Mouse (Mus musculus) forebrain, embryonic 10.5 days (tissue): ENCODE results near the gene Exoc6. TPM values are rescaled to one million over a fixed set of nuclear protein-coding genes. Genes with fewer than 3 reads are reported as not detected.

Experiments used
- DNase-seq: peaks from one replicate; pipeline ENCODE4 v3.0.0-alpha.2; 2017; ENCODE audit warnings: low spot score; ENCODE audit errors: extremely low spot score
- H3K27ac ChIP-seq: fragments of 300-500 bp; sonication (generic); 2 replicates; pipeline ENCODE4 v1.5.1; 2016; ENCODE audit warnings: mild to moderate bottlenecking
- H3K27me3 ChIP-seq: fragments of 300-500 bp; sonication (generic); 2 replicates; pipeline ENCODE4 v1.6.1; 2016; ENCODE audit warnings: mild to moderate bottlenecking; ENCODE audit not compliant: poor library complexity, severe bottlenecking
- H3K36me3 ChIP-seq: fragments of 300-500 bp; sonication (generic); replicated peaks from 2 replicates; pipeline ENCODE4 v1.6.1; 2016; ENCODE audit warnings: mild to moderate bottlenecking, moderate library complexity
- H3K4me1 ChIP-seq: fragments of 300-500 bp; sonication (generic); 2 replicates; pipeline ENCODE4 v1.6.1; 2016
- H3K4me3 ChIP-seq: fragments of 300-500 bp; sonication (generic); 2 replicates; pipeline ENCODE4 v1.5.1; 2016; ENCODE audit warnings: mild to moderate bottlenecking, moderate library complexity
- H3K9me3 ChIP-seq: fragments of 300-500 bp; sonication (generic); 2 replicates; pipeline ENCODE4 v1.6.1; 2016; ENCODE audit warnings: mild to moderate bottlenecking, moderate library complexity
- WGBS: fragments of 180-500 bp; shearing (Covaris S2); methylation state at CpG from one replicate; pipeline ENCODE4 v1.1.7; 2016; 5-methylcytosine and 5-hydroxymethylcytosine counted together
- polyA plus RNA-seq: library from polyadenylated mRNA; unstranded; fragments of >200 nt; fragmentation: Nextera tagmentation; extraction: Ambion mirVana; gene quantifications from 2 replicates; pipeline ENCODE4 v1.2.1, GENCODE M21; 2016

The Exoc6 gene
- polyA plus RNA-seq, 1 experiment from 2014 or later = 9.3 TPM

DNA sequence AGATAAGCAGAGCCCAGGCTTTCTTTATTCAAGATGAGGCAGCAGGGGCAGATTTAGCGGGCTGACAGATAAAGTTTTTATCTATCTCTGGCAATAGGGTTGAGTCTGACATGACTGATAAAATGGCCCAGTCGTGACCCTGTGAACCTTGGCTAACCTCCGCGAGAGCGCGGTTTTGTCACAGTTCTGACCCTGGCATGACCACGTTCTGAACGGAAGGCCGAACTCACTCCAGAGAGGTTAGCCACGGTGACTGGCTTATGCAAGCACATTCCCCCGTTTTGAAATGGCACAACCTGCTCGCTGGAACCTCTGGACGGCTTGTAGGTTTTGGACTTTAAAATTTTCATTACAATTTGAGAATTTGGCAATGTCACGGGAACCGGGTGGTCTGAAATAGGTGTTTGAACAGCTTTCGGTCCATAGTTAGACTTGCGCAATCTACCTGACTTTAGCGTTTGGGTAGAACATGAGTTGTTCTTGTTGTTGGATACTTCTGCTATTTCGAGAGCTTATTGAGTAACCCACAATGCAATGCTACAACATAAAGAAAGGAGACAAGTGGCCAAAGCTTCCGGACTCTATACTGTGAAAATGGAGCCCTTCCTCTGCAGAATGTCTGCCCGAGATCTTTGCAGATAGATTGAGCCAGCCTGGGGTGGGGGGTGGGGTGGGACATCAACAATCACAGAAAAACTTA, 152.3 kb downstream of the Exoc6 start:
- no peak overlapping the region for H3K4me3 ChIP-seq
- peaks cover 97% of the 10 kb centered on the region for H3K27me3 ChIP-seq
- H3K27ac ChIP-seq = no peak overlapping the region
- WGBS = 79% methylated on average over 21 of the region's 21 CpGs
- H3K9me3 ChIP-seq = no peaks in the 10 kb centered on the region
- DNase-seq = no peak
- H3K36me3 ChIP-seq = no peaks in the 10 kb centered on the region
- H3K4me1 ChIP-seq = peaks cover 18% of the 10 kb centered on the region

DNA sequence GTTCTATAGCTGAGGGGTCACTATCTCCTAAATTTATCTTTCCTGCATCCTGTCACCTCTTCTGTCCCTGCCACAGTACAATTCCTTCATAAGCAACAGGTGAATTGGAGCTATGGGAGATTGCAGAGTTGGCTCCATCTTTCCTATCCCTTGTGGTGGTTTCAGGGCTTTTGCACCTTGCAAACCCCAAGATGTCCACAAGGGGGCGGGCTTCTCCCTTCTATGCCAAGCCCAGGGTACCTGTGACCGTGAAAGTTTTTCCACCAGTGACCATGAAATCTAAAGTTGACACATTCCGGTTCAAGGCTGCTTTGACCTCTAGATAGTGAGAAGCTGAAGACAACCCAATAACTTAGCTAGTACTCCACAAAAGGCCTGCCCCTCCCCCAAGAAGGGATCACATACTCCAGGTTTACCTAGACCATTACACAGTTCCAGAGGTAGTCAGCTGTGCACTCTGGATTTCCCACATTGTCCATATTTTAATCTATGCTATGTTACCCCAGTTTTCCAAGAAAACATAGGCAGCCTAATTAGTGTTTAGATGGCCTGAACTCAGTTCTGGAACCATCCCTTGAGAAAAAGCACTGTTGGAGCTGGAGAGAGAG, 153.8 kb downstream of the Exoc6 start:
- Histone ChIP-seq H3K4me3 (no peak overlapping the region), H3K9me3 (no peaks in the 10 kb centered on the region), H3K4me1 (peaks cover 3% of the 10 kb centered on the region), H3K27me3 (peaks cover 88% of the 10 kb centered on the region), H3K36me3 (no peaks in the 10 kb centered on the region), H3K27ac (no peak overlapping the region)
- DNase-seq = peak; percentile 77
- 19% methylated on average over 3 of the region's 3 CpGs for WGBS

DNA sequence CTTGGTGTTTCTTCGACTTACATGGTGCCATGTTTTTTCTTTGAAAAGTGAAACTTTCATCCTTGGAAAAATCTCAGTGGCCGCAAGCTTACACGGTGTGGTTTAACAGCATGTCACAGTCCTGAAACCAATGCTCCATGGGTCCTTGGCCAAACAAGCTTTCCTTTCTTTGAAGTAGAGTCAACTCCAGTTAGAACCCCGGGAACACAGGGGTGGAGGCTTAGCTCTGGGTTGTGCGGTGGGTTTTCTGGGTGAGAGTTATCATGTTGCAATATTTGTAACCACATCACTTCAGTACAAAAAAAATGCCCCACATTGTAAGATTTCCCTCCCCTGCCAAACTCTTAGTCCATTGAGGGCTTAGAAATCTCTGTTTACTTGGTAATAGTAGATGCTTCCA, 155.5 kb downstream of the Exoc6 start:
- H3K27me3 ChIP-seq = peaks cover 71% of the 10 kb centered on the region

DNA sequence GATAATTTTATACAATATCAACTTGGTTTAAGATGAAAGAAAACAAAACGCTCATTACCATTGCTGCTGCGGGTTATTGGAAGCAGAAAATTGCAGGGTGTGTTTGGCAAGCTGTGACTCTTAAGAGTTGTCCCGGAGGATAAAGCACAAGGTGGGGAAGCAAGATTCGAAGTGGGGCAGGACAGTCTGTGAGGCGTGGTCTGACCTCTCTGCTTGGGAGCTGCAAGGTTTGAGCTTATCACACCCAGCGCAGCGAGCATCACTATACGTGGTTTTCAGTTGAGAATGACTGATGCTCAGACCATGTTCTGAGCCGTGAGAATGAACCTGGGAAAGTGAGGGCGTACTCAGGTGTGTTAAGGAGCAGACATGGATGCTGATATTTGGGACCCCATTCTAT, 164.5 kb downstream of the Exoc6 start:
- Histone ChIP-seq H3K27me3 (peaks cover 4% of the 10 kb centered on the region; the same call in 1 of the 2 replicates), H3K9me3 (no peaks in the 10 kb centered on the region), H3K27ac (no peak overlapping the region), H3K36me3 (no peaks in the 10 kb centered on the region), H3K4me1 (no peaks in the 10 kb centered on the region), H3K4me3 (no peak overlapping the region)
- DNase-seq = no peak
- WGBS = 74% methylated on average over 10 of the region's 10 CpGs

More for the DNA sequence above, 155.5 kb downstream of the Exoc6 start:
- Histone ChIP-seq H3K9me3 (no peaks in the 10 kb centered on the region), H3K36me3 (no peaks in the 10 kb centered on the region), H3K27ac (no peak overlapping the region), H3K4me3 (no peak overlapping the region), H3K4me1 (no peaks in the 10 kb centered on the region)
- WGBS = 91% methylated on average over 5 of the region's 5 CpGs
- no peak for DNase-seq

DNA sequence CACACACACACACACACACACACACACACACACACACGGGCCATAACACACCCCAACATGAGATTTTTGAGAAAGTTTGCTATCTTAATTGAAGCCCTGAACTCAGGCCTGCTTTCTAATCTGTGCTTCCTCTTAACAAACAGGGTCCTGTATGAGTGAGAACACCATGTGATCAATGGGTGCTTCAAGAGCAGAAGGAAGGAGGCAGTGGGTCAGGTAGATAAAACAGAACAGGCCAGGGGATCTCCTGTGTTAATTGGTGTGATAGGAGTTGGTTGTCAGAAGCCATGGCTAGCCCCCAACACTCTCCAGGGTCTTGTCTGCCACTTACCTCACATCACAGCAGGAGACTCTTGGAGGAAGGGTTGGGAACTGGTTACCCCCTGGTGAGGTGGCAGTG, 165.8 kb downstream of the Exoc6 start:
- Histone ChIP-seq H3K4me1 (no peaks in the 10 kb centered on the region), H3K36me3 (no peaks in the 10 kb centered on the region), H3K9me3 (no peaks in the 10 kb centered on the region), H3K27me3 (peaks cover 4% of the 10 kb centered on the region; the same call in 1 of the 2 replicates), H3K27ac (no peak overlapping the region), H3K4me3 (no peak overlapping the region)
- DNase-seq = no peak
- 83% methylated on average over 1 of the region's 1 CpGs for WGBS

DNA sequence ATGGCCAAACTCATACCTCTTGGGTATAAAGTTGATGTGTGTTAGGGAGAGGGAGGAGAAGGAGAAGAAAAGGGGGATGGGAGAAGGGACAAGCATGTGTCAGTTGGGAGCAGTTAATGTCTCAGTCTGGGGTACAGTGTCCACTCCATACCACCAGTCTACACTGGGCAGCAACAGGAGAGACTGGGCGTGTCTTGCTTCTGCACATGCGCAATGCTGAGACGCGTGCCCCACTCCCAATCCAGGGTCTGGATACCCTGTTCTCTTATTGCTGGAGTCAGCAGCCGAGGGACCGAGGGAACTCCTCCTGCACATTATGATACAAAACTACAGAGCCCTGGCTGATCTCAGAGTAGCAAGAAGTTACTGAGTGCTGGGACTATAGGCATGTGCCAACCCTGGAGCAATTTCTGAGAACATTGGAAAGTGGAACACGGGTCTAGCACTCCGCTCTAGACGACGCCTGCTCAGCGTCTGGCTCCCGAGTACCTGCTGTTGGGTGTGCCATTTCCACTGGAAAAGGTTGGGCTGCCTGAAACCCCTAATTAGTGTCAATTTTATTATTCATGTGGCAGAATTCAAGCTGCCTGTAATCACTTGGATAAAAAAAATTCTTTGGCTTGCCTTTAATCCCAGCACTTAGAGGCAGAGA, 166.4 kb downstream of the Exoc6 start:
- Histone ChIP-seq H3K4me1 (no peaks in the 10 kb centered on the region), H3K27ac (no peak overlapping the region), H3K27me3 (peaks cover 4% of the 10 kb centered on the region; the same call in 1 of the 2 replicates), H3K9me3 (no peaks in the 10 kb centered on the region), H3K4me3 (no peak overlapping the region), H3K36me3 (no peaks in the 10 kb centered on the region)
- no peak for DNase-seq
- WGBS = 85% methylated on average over 12 of the region's 12 CpGs

DNA sequence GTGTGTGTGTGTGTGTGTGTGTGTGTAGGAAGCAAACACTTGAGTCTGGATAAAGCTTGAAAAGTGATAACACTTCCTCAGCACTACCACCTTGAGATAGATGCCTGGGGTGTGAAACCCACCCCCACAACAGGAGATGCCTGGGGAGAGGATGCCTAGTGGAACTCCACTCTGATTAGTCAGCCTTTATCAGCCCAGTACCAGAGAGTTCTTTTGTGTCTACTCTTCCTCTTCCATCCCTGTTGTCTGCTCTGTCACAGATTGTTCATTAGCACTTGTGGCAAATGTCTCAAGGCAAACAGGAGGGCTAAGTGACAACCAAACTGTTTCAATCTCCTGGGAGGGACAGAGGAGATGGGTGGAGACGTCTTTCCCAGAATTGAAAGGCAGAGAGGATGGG, 168.9 kb downstream of the Exoc6 start:
- no peak overlapping the region for H3K27ac ChIP-seq
- no peaks in the 10 kb centered on the region for H3K4me1 ChIP-seq
- no peak overlapping the region for H3K4me3 ChIP-seq
- 50% methylated on average over 1 of the region's 1 CpGs for WGBS
- DNase-seq = no peak
- H3K36me3 ChIP-seq = no peaks in the 10 kb centered on the region
- peaks cover 4% of the 10 kb centered on the region; the same call in 1 of the 2 replicates for H3K27me3 ChIP-seq
- no peaks in the 10 kb centered on the region for H3K9me3 ChIP-seq

DNA sequence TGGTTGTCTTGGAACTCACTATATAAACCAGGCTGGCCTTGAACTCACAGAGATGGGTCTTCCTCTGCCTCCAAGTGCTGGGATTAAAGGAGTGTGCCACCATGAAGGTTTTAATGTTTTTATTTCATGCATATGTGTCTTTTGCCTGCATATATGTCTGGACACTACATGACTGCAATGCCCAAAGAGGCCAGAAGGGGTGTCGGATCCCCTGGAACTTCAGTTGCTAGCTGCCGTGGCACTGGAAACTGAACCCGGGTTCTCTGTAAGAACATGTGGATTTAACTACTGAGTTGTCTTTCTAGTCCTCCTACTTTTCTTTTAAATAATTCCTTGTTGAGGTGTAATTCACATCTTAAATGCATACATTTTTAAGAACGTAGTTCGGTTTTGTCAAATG, 174.4 kb downstream of the Exoc6 start:
- Histone ChIP-seq H3K4me3 (no peak overlapping the region), H3K27me3 (no peaks in the 10 kb centered on the region), H3K36me3 (no peaks in the 10 kb centered on the region), H3K9me3 (no peaks in the 10 kb centered on the region), H3K27ac (no peak overlapping the region), H3K4me1 (no peaks in the 10 kb centered on the region)
- no peak for DNase-seq
- WGBS = 95% methylated on average over 5 of the region's 5 CpGs

DNA sequence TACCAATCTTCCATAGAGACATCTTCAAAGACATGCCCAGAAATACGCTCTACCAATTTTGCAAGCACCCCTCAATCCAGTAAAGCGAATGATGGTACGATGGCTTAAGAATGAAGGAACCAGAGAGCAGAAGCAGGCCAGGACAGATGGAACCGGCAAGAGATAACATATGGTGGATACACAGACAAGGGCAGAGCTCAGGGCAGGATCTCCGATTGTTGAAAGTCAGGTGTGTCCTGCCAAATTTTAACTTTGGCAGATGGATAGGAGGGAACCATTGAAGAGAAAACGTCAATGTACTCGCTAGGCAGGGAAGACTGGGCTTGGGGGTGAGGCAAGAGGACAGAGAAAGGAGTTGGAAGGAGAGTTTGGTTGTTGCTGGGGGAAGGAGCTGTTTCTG, 176.4 kb downstream of the Exoc6 start:
- WGBS = 92% methylated on average over 7 of the region's 7 CpGs

DNA sequence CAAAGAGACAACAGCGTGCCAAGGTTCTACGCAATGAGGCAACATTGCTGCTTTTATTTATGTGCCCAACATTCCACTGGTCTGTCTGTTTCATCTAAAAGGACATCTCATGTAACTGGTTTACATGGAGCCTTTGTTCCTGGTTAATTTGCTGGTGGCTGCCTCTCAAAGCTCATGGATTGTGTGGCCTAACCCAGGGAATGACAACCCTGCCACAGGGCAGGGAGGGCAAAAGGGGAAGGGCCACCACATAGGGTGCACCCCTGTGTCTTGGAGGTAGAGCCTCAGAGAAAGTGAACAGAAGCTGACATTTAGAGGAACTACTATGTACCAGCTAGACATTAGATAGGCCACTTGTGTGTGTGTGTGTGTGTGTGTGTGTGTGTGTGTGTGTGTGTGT, 177.1 kb downstream of the Exoc6 start:
- H3K27me3 ChIP-seq = no peaks in the 10 kb centered on the region
- H3K27ac ChIP-seq = no peak overlapping the region
- no peaks in the 10 kb centered on the region for H3K9me3 ChIP-seq
- DNase-seq = no peak
- H3K4me3 ChIP-seq = no peak overlapping the region
- 95% methylated on average over 2 of the region's 2 CpGs for WGBS
- H3K36me3 ChIP-seq = no peaks in the 10 kb centered on the region
- no peaks in the 10 kb centered on the region for H3K4me1 ChIP-seq

More for the DNA sequence above, 176.4 kb downstream of the Exoc6 start:
- Histone ChIP-seq H3K36me3 (no peaks in the 10 kb centered on the region), H3K27ac (no peak overlapping the region), H3K9me3 (no peaks in the 10 kb centered on the region), H3K4me3 (no peak overlapping the region), H3K4me1 (no peaks in the 10 kb centered on the region), H3K27me3 (no peaks in the 10 kb centered on the region)
- DNase-seq = no peak

Other genes with a start within 250 kb of the Exoc6 start
- 63.8 and 66.1 TPM in 2 replicates for gene Ide, start 212.6 kb upstream of the Exoc6 start, polyA plus RNA-seq
- gene Kif11, start 174.0 kb upstream of the Exoc6 start, polyA plus RNA-seq = 97.8 and 98.3 TPM in 2 replicates
- 4.2 and 6.3 TPM in 2 replicates for gene Hhex, start 115.6 kb upstream of the Exoc6 start, polyA plus RNA-seq
- 0.20 and 0.31 TPM in 2 replicates for gene Cyp26c1, start 135.2 kb downstream of the Exoc6 start, polyA plus RNA-seq
- 8.3 and 9.8 TPM in 2 replicates for gene Cyp26a1, start 147.4 kb downstream of the Exoc6 start, polyA plus RNA-seq